Mouse (Mus musculus) lung, embryonic 14.5 days (tissue): ENCODE measurements around the gene Slc5a5. TPM values are rescaled to one million over a fixed set of nuclear protein-coding genes. Genes with fewer than 3 reads are reported as not detected.

Source experiments
- ATAC-seq: fragments of 200-750 bp; cut with Nextera tagmentation; 2 replicates; pipeline ENCODE4 v1.8.0; 2017; ENCODE audit warnings: mild to moderate bottlenecking, moderate TSS enrichment, moderate library complexity; ENCODE audit not compliant: insufficient read depth
- DNase-seq: peaks from one replicate; pipeline ENCODE4 v3.0.0-alpha.2; 2015
- H3K27ac ChIP-seq: fragments of 300-500 bp; sonication (generic); 2 replicates; pipeline ENCODE4 v1.5.1; 2014; ENCODE audit warnings: low read depth, mild to moderate bottlenecking, moderate library complexity
- H3K27me3 ChIP-seq: fragments of 300-500 bp; sonication (generic); 2 replicates; pipeline ENCODE4 v1.6.1; 2014; ENCODE audit warnings: low read length, control low read depth; ENCODE audit not compliant: insufficient read depth
- H3K36me3 ChIP-seq: fragments of 300-500 bp; sonication (generic); 2 replicates; pipeline ENCODE4 v1.6.1; 2014; ENCODE audit warnings: control low read depth; ENCODE audit not compliant: insufficient read depth
- H3K4me1 ChIP-seq: fragments of 300-500 bp; sonication (generic); 2 replicates; pipeline ENCODE4 v1.6.1; 2014; ENCODE audit warnings: antibody characterized with exemption, control low read depth; ENCODE audit not compliant: insufficient read depth
- H3K4me2 ChIP-seq: fragments of 300-500 bp; sonication (generic); 2 replicates; pipeline ENCODE4 v1.6.1; 2014; ENCODE audit warnings: mild to moderate bottlenecking
- H3K4me3 ChIP-seq: fragments of 300-500 bp; sonication (generic); 2 replicates; pipeline ENCODE4 v1.5.1; 2014; ENCODE audit warnings: low read depth, low read length
- H3K9ac ChIP-seq: fragments of 300-500 bp; sonication (generic); 2 replicates; pipeline ENCODE4 v1.6.1; 2014
- H3K9me3 ChIP-seq: fragments of 300-500 bp; sonication (generic); 2 replicates; pipeline ENCODE4 v1.6.1; 2016; ENCODE audit warnings: low read depth, low read length, control low read depth
- CTCF ChIP-seq: IDR thresholded peaks from 2 replicates; pipeline ENCODE4 v1.5.1; 2016; ENCODE audit warnings: antibody characterized with exemption, low read depth
- WGBS: fragments of 180-500 bp; shearing (Covaris S2); extraction: QIAGEN DNeasy Blood & Tissue Kit; methylation state at CpG from one replicate; pipeline ENCODE4 v1.1.7; 2014; 5-methylcytosine and 5-hydroxymethylcytosine counted together
- polyA plus RNA-seq: library from polyadenylated mRNA; unstranded; fragments of >200 nt; fragmentation: Nextera tagmentation; extraction: Ambion mirVana; gene quantifications from 2 replicates; pipeline ENCODE4 v1.2.1, GENCODE M21; 2014

The Slc5a5 gene
- polyA plus RNA-seq, 1 experiment from 2014 or later = 0.12 TPM

DNA sequence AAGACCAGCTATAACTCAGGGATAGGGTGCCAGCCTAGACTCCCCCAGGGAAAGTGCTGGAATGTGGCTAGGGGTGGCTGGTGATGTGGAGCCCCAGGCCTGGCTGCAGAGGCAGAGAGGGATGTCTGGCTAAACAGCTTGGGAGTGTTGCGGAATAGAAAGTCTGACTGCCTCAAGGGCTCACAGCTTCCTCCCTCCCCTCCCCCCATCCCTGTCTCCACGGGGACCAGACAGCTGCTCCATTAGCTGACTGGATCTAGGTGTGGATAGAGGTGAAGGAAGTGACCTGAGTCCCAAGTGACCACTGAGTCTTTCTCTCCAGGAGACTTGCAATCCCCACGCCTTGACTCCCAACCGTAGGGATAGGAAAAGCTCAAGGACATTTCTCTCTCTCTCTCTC, 10.6 kb upstream of the Slc5a5 start:
- Histone ChIP-seq H3K9me3 (no peaks in the 10 kb centered on the region), H3K36me3 (no peaks in the 10 kb centered on the region), H3K27ac (no peak overlapping the region), H3K27me3 (peaks cover 3% of the 10 kb centered on the region; the same call in 1 of the 2 replicates), H3K4me1 (peaks cover 15% of the 10 kb centered on the region), H3K4me3 (no peak overlapping the region), H3K9ac (no peak overlapping the region), H3K4me2 (no peak overlapping the region)
- 36% methylated on average over 3 of the region's 4 CpGs for WGBS
- TF ChIP-seq CTCF = no peak
- ATAC-seq (no peak), DNase-seq (no peak)

DNA sequence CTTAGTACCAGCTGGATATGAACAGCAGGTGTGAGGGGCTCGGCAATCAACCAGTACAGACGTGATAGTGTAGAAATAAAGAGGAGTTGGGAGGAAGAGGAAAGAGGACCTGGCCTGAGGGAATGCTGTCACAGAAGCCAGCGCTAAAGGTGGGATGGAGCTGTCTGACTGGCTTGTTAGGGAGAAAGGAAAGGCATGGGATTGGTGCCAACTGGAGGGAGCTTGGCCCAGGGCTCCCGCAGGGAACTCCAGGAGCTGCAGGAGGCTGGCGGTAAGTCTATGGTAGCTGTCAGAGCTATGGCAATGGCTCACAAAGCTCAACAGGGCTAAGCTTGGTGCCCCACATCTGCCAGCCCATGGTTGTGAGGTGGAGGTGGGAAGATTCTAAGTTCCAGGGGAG, 9.7 kb upstream of the Slc5a5 start:
- peaks cover 14% of the 10 kb centered on the region for H3K4me1 ChIP-seq
- H3K36me3 ChIP-seq = no peaks in the 10 kb centered on the region
- no peak for TF ChIP-seq CTCF
- no peaks in the 10 kb centered on the region for H3K9me3 ChIP-seq
- peaks cover 3% of the 10 kb centered on the region; the same call in 1 of the 2 replicates for H3K27me3 ChIP-seq
- 30% methylated on average over 5 of the region's 5 CpGs for WGBS
- ATAC-seq = no peak
- no peak overlapping the region for H3K9ac ChIP-seq
- DNase-seq = peak; percentile 17
- no peak overlapping the region for H3K4me3 ChIP-seq
- H3K4me2 ChIP-seq = no peak overlapping the region
- H3K27ac ChIP-seq = no peak overlapping the region

DNA sequence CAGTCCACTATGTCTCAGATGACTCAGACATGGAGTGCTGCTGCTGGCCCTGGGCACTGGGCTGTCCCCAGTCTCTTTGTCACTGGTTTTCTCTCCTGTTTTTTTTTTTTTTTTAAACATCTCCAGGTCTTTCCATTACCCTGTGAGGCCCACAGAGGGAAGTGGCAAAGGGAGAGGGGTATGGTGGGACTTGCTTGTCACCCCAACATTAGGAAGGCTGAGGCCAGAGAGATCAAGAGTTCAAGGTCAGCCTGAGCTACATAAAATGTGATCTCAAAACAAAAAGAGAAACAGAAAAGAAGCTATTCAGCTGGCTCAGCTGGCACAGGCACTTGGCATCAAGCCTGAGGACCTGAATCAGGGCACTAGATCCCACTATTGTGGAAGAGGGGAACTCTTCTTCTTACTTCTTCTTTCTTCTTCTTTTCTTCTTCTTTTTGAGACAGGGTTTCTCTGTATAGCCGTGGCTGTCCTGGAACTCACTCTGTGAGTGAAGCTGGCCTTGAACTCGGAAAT, 8.4 kb upstream of the Slc5a5 start:
- H3K9me3 ChIP-seq = no peaks in the 10 kb centered on the region
- no peak overlapping the region for H3K9ac ChIP-seq
- no peak overlapping the region for H3K4me2 ChIP-seq
- TF ChIP-seq CTCF = no peak
- 67% methylated on average over 2 of the region's 2 CpGs for WGBS
- peaks cover 6% of the 10 kb centered on the region; the same call in 1 of the 2 replicates for H3K36me3 ChIP-seq
- H3K4me3 ChIP-seq = no peak overlapping the region
- H3K27ac ChIP-seq = no peak overlapping the region
- ATAC-seq (no peak), DNase-seq (no peak)
- peaks cover 3% of the 10 kb centered on the region; the same call in 1 of the 2 replicates for H3K27me3 ChIP-seq
- peaks cover 7% of the 10 kb centered on the region; the same call in 1 of the 2 replicates for H3K4me1 ChIP-seq

DNA sequence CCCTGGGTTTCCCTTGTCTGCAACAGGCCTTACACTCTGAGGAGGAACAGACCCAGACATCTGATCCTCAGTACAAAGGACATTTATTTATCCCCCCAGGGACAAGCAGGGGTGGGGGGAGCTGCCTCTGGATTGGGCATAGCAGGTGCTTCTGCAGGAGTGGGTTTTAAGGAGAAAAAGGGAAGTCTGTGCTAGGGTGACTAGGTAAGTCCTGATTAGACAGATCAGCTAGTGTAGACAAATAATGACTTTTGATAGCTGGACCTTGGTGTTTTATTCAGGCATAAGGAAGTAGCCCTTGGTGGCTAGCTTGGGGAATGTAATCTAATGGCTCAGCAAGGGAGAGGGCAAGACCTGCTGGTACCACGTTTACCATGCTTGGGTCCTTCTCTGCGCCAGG, 6.7 kb upstream of the Slc5a5 start:
- no peak overlapping the region for H3K27ac ChIP-seq
- H3K27me3 ChIP-seq = peaks cover 3% of the 10 kb centered on the region; the same call in 1 of the 2 replicates
- DNase-seq (no peak), ATAC-seq (no peak)
- no peak overlapping the region for H3K9ac ChIP-seq
- no peak overlapping the region for H3K4me3 ChIP-seq
- H3K9me3 ChIP-seq = no peaks in the 10 kb centered on the region
- no peak for TF ChIP-seq CTCF
- H3K36me3 ChIP-seq = peaks cover 23% of the 10 kb centered on the region
- no peaks in the 10 kb centered on the region for H3K4me1 ChIP-seq
- H3K4me2 ChIP-seq = no peak overlapping the region
- WGBS = 70% methylated on average over 2 of the region's 2 CpGs

DNA sequence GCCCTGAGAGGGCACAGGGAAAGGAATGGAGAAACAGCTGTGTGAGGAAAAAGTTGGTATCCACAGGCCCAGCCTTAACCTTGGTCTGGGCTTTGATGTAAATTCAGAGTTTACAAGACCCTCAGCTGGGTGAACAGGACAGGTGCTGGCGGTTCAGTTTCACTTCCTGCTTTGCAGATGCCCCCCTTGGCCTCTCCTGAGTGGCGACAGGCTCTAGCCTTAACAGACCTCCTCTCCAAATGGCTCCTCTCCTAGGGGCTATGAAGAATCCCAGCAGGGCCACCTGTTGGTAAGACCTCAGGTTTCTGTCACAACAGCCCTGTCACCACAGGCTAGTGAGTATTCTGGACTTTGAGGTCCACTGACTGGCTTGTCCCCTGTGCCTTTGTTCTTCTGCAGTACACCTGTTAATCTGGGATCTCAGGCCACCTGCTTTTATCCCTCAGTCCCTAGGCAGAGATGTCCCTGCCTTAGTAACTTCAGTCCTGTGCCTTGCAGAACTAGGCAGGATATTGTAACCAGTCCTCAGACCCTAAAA, 6.2 kb upstream of the Slc5a5 start:
- Histone ChIP-seq H3K4me2 (peak overlapping the region; percentile 80; the same call in 1 of the 2 replicates), H3K9me3 (no peaks in the 10 kb centered on the region), H3K27me3 (peaks cover 4% of the 10 kb centered on the region; the same call in 1 of the 2 replicates), H3K9ac (0 out of 2 replicates have a peak overlapping the region, but pooled peaks have one; percentile 69), H3K27ac (no peak overlapping the region), H3K36me3 (peaks cover 28% of the 10 kb centered on the region), H3K4me1 (no peaks in the 10 kb centered on the region), H3K4me3 (0 out of 2 replicates have a peak overlapping the region, but pooled peaks have one; percentile 83)
- 36% methylated on average over 2 of the region's 2 CpGs for WGBS
- DNase-seq (no peak), ATAC-seq (no peak)
- no peak for TF ChIP-seq CTCF

DNA sequence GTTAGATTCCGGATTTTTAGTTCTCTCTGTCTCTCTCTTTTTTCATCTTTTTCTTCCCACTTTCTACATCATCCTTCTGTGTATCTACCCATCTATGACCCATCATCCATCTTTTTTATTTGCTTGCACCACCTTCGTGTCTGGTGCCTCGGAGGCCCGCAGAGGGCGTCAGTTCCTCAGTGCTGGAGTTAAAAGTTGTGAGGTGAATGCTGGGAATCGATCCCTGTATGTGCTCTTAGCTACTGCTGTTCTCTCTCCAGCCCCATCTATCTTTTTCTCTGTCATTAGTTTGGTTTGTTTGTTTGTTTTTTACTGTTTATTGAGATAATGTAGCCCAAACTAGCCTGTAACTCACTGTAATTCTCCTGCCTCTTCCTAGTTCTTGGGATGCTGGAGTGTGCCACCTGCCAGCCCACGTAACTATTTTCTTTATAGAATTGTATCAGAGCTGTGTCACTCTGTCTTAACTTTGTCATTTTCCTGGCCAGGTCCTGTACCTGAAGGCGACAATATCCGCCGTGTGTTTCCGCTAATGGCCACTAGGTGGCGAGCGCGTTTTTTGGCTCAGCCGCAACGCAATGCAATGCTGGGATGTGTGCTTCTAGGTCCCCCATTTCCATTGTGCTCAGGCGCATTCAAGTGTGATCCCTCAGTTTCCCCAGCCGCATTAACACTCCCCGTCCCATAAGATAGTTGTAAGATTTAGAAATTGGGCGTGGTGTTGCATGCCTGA, 5.3 kb upstream of the Slc5a5 start:
- H3K4me3 ChIP-seq = peak overlapping the region; percentile 83
- H3K9ac ChIP-seq = peak overlapping the region; percentile 69
- peak; percentile 96 for DNase-seq
- H3K27ac ChIP-seq = peak overlapping the region; percentile 87
- H3K4me1 ChIP-seq = no peaks in the 10 kb centered on the region
- WGBS = under 1% methylated on average over 20 of the region's 20 CpGs
- peak; percentile 97 for TF ChIP-seq CTCF
- H3K36me3 ChIP-seq = peaks cover 32% of the 10 kb centered on the region
- peak; percentile 44 for ATAC-seq
- peak overlapping the region; percentile 80 for H3K4me2 ChIP-seq
- H3K27me3 ChIP-seq = peaks cover 12% of the 10 kb centered on the region
- no peaks in the 10 kb centered on the region for H3K9me3 ChIP-seq
